Mouse (Mus musculus) forebrain, postnatal 0 days (tissue): ENCODE measurements around the gene Fbxo6. TPM values are rescaled to one million over a fixed set of nuclear protein-coding genes. Genes with fewer than 3 reads are reported as not detected.

Experiments used
- ATAC-seq: fragments of 200-750 bp; cut with Nextera tagmentation; 2 replicates; pipeline ENCODE4 v1.8.0; 2017; ENCODE audit warnings: mild to moderate bottlenecking, moderate library complexity
- DNase-seq: peaks from one replicate; pipeline ENCODE4 v3.0.0-alpha.2; 2015
- H3K27ac ChIP-seq: fragments of 300-500 bp; sonication (generic); 2 replicates; pipeline ENCODE4 v1.5.1; 2014; ENCODE audit warnings: low read depth, mild to moderate bottlenecking, antibody characterized with exemption, low read length, moderate library complexity, mixed read lengths
- H3K27me3 ChIP-seq: fragments of 300-500 bp; sonication (generic); 2 replicates; pipeline ENCODE4 v1.6.1; 2014; ENCODE audit warnings: mild to moderate bottlenecking, low read length, mixed read lengths; ENCODE audit not compliant: insufficient read depth
- H3K36me3 ChIP-seq: fragments of 300-500 bp; sonication (generic); 2 replicates; pipeline ENCODE4 v1.6.1; 2014; ENCODE audit warnings: mild to moderate bottlenecking, moderate library complexity; ENCODE audit not compliant: insufficient read depth
- H3K4me1 ChIP-seq: fragments of 300-500 bp; sonication (generic); 2 replicates; pipeline ENCODE4 v1.6.1; 2014; ENCODE audit warnings: antibody characterized with exemption; ENCODE audit not compliant: insufficient read depth
- H3K4me2 ChIP-seq: fragments of 300-500 bp; sonication (generic); 2 replicates; pipeline ENCODE4 v1.6.1; 2014; ENCODE audit warnings: low read depth, mild to moderate bottlenecking, moderate library complexity
- H3K4me3 ChIP-seq: fragments of 300-500 bp; sonication (generic); 2 replicates; pipeline ENCODE4 v1.5.1; 2014; ENCODE audit warnings: low read depth, low read length, mixed read lengths
- H3K9ac ChIP-seq: fragments of 300-500 bp; sonication (generic); 2 replicates; pipeline ENCODE4 v1.6.1; 2014; ENCODE audit warnings: mild to moderate bottlenecking
- H3K9me3 ChIP-seq: fragments of 300-500 bp; sonication (generic); 2 replicates; pipeline ENCODE4 v1.6.1; 2016; ENCODE audit warnings: low read length
- CTCF ChIP-seq: sonication (generic); IDR thresholded peaks from 2 replicates; pipeline ENCODE4 v1.5.1; 2016; ENCODE audit warnings: antibody characterized with exemption, control low read depth, low read depth
- WGBS: fragments of 180-500 bp; shearing (Covaris S2); extraction: QIAGEN DNeasy Blood & Tissue Kit; methylation state at CpG from one replicate; pipeline ENCODE4 v1.1.7; 2014; 5-methylcytosine and 5-hydroxymethylcytosine counted together
- polyA plus RNA-seq: library from polyadenylated mRNA; unstranded; fragments of >200 nt; fragmentation: Nextera tagmentation; extraction: Ambion mirVana; gene quantifications from 2 replicates; pipeline ENCODE4 v1.2.1, GENCODE M21; 2015
- total RNA-seq: library from RNA; depleted of rRNA; stranded (reverse); fragments of >200 nt; gene quantifications from 2 replicates; pipeline ENCODE4 v1.2.3, GENCODE M21; 2014

Fbxo6 gene
- total and polyA plus RNA-seq, 2 experiments from 2014 or later, result 24.0 to 24.9 TPM

GRCm38 (mm10) chr4:148116657-148117056 is 35.3 kb downstream of the Fbxo6 start:
- Histone ChIP-seq H3K9ac (no peak overlapping the region), H3K4me3 (no peak overlapping the region), H3K4me2 (no peak overlapping the region), H3K36me3 (peaks cover 20% of the 10 kb centered on the region; the same call in 1 of the 2 replicates), H3K27me3 (no peaks in the 10 kb centered on the region), H3K4me1 (peaks cover 18% of the 10 kb centered on the region), H3K9me3 (no peaks in the 10 kb centered on the region), H3K27ac (no peak overlapping the region)
- DNase-seq (no peak), ATAC-seq (no peak)
- TF ChIP-seq CTCF, result peak; percentile 51
- WGBS, result 80% methylated on average over 4 of the region's 4 CpGs

GRCm38 (mm10) chr4:148115467-148115866 is 36.5 kb downstream of the Fbxo6 start:
- Histone ChIP-seq H3K27me3 (no peaks in the 10 kb centered on the region), H3K9ac (0 out of 2 replicates have a peak overlapping the region, but pooled peaks have one; percentile 31), H3K9me3 (no peaks in the 10 kb centered on the region), H3K4me1 (peaks cover 11% of the 10 kb centered on the region), H3K4me2 (no peak overlapping the region), H3K4me3 (no peak overlapping the region), H3K27ac (no peak overlapping the region), H3K36me3 (peaks cover 20% of the 10 kb centered on the region; the same call in 1 of the 2 replicates)
- 11% methylated on average over 15 of the region's 15 CpGs for WGBS
- no peak for DNase-seq
- peak; percentile 43; the same call in 1 of the 2 replicates for TF ChIP-seq CTCF
- peak; percentile 19; the same call in 1 of the 2 replicates for ATAC-seq

- WGBS, result 5% methylated on average over 15 of the region's 15 CpGs
- Histone ChIP-seq H3K4me2 (peak overlapping the region; percentile 23; the same call in 1 of the 2 replicates), H3K4me1 (peaks cover 8% of the 10 kb centered on the region), H3K9ac (peak overlapping the region; percentile 31; the same call in 1 of the 2 replicates), H3K9me3 (no peaks in the 10 kb centered on the region), H3K4me3 (no peak overlapping the region), H3K27me3 (no peaks in the 10 kb centered on the region), H3K27ac (peak overlapping the region; percentile 40; the same call in 1 of the 2 replicates), H3K36me3 (peaks cover 26% of the 10 kb centered on the region)
- TF ChIP-seq CTCF, result peak; percentile 99
- ATAC-seq (peak; percentile 92), DNase-seq (peak; percentile 93)
Measured at GRCm38 (mm10) chr4:148114758-148115391, 37.1 kb downstream of the Fbxo6 start.

- Histone ChIP-seq H3K27ac (no peak overlapping the region), H3K36me3 (peaks cover 38% of the 10 kb centered on the region), H3K27me3 (no peaks in the 10 kb centered on the region), H3K4me1 (peaks cover 13% of the 10 kb centered on the region), H3K9me3 (no peaks in the 10 kb centered on the region), H3K9ac (no peak overlapping the region), H3K4me3 (no peak overlapping the region), H3K4me2 (no peak overlapping the region)
- DNase-seq (no peak), ATAC-seq (no peak)
- whole genome bisulfite sequencing, result 87% methylated on average over 12 of the region's 12 CpGs
- TF ChIP-seq CTCF, result no peak
Measured at GRCm38 (mm10) chr4:148112519-148112918, 39.4 kb downstream of the Fbxo6 start.

GRCm38 (mm10) chr4:148109215-148109614 is 42.7 kb downstream of the Fbxo6 start:
- H3K36me3 ChIP-seq, result peaks cover 41% of the 10 kb centered on the region
- no peak for TF ChIP-seq CTCF
- 87% methylated on average over 5 of the region's 5 CpGs for WGBS
- H3K9me3 ChIP-seq, result no peaks in the 10 kb centered on the region
- no peak overlapping the region for H3K9ac ChIP-seq
- H3K4me1 ChIP-seq, result peaks cover 5% of the 10 kb centered on the region
- DNase-seq (no peak), ATAC-seq (no peak)
- H3K27ac ChIP-seq, result no peak overlapping the region
- no peaks in the 10 kb centered on the region for H3K27me3 ChIP-seq
- H3K4me2 ChIP-seq, result no peak overlapping the region
- no peak overlapping the region for H3K4me3 ChIP-seq

- DNase-seq (no peak), ATAC-seq (no peak)
- no peak for TF ChIP-seq CTCF
- Histone ChIP-seq H3K4me2 (no peak overlapping the region), H3K9me3 (no peaks in the 10 kb centered on the region), H3K36me3 (peaks cover 35% of the 10 kb centered on the region), H3K9ac (no peak overlapping the region), H3K27me3 (no peaks in the 10 kb centered on the region), H3K27ac (no peak overlapping the region), H3K4me1 (peaks cover 5% of the 10 kb centered on the region), H3K4me3 (no peak overlapping the region)
- WGBS, result 50% methylated on average over 7 of the region's 7 CpGs
Measured at GRCm38 (mm10) chr4:148108565-148109100, 43.3 kb downstream of the Fbxo6 start.

- Histone ChIP-seq H3K9me3 (no peaks in the 10 kb centered on the region), H3K4me1 (peaks cover 5% of the 10 kb centered on the region), H3K4me2 (no peak overlapping the region), H3K27ac (0 out of 2 replicates have a peak overlapping the region, but pooled peaks have one; percentile 29), H3K9ac (no peak overlapping the region), H3K27me3 (no peaks in the 10 kb centered on the region), H3K36me3 (peaks cover 26% of the 10 kb centered on the region), H3K4me3 (no peak overlapping the region)
- 50% methylated on average over 22 of the region's 22 CpGs for WGBS
- ATAC-seq (peak; percentile 88), DNase-seq (peak; percentile 84)
- no peak for TF ChIP-seq CTCF
Measured at GRCm38 (mm10) chr4:148107621-148108291, 44.2 kb downstream of the Fbxo6 start.
